Mouse (Mus musculus): ENCODE measurements at regions not wholly inside any gene's neighbourhood (a gene's known extent, or its start where the extent isn't known, plus 50 kb on each side); places are given as distances from the start of the nearest gene placed in this dataset.

GRCm38 (mm10) chr14:48739121-48739520 lies 65.5 kb upstream of the Otx2 start:
- H3K4me2 ChIP-seq (replicated peaks; ENCODE audit: low read depth, low read length), result no peak overlapping the region
- no peak overlapping the region for H3K9ac ChIP-seq (ENCODE audit: low read depth, low read length)
- WGBS, result 94% methylated on average over 4 of the region's 4 CpGs
- no peaks in the 10 kb centered on the region for H3K36me3 ChIP-seq (ENCODE audit: control insufficient read depth, insufficient read depth, low read length)
- DNase-seq (ENCODE audit: low spot score) (no peak), ATAC-seq (ENCODE audit: low FRiP score) (no peak)
- H3K27me3 ChIP-seq (ENCODE audit: control insufficient read depth, insufficient read depth, low read length), result no peaks in the 10 kb centered on the region
- H3K4me3 ChIP-seq (ENCODE audit: low read depth, low read length), result no peak overlapping the region
- no peaks in the 10 kb centered on the region for H3K4me1 ChIP-seq (replicated peaks; ENCODE audit: control insufficient read depth, insufficient read depth, low read length)
- no peak overlapping the region for H3K27ac ChIP-seq (ENCODE audit: low read depth, low read length)
- H3K9me3 ChIP-seq (ENCODE audit: control insufficient read depth, low read length), result no peaks in the 10 kb centered on the region

DNA sequence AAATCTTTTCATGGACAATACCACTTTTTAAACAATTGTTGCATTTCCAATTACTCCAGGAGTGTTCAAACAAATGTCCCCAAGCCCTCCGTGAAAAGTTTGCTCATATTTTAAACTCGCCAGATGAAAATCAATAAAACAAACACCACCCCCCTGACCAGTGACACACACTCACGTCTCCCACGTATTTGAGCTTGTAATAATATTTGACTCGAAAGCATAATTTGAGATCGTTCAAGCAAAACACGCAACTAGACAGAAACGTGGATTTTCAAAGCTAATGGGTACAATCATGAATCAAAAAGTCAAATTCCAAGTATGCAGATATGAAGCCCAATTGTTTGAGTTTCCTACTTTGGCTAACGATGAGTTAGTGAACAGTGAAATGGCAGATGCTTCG lies 65.0 kb upstream of the Otx2 start:
- Histone ChIP-seq H3K36me3 (ENCODE audit: control insufficient read depth, insufficient read depth, low read length) (no peaks in the 10 kb centered on the region), H3K4me3 (ENCODE audit: low read depth, low read length) (no peak overlapping the region), H3K9me3 (ENCODE audit: control insufficient read depth, low read length) (no peaks in the 10 kb centered on the region), H3K27me3 (ENCODE audit: control insufficient read depth, insufficient read depth, low read length) (no peaks in the 10 kb centered on the region), H3K9ac (ENCODE audit: low read depth, low read length) (no peak overlapping the region), H3K4me1 (replicated peaks; ENCODE audit: control insufficient read depth, insufficient read depth, low read length) (no peaks in the 10 kb centered on the region), H3K4me2 (replicated peaks; ENCODE audit: low read depth, low read length) (no peak overlapping the region), H3K27ac (ENCODE audit: low read depth, low read length) (no peak overlapping the region)
- ATAC-seq (ENCODE audit: low FRiP score) (no peak), DNase-seq (ENCODE audit: low spot score) (no peak)
- 76% methylated on average over 10 of the region's 10 CpGs for WGBS

DNA sequence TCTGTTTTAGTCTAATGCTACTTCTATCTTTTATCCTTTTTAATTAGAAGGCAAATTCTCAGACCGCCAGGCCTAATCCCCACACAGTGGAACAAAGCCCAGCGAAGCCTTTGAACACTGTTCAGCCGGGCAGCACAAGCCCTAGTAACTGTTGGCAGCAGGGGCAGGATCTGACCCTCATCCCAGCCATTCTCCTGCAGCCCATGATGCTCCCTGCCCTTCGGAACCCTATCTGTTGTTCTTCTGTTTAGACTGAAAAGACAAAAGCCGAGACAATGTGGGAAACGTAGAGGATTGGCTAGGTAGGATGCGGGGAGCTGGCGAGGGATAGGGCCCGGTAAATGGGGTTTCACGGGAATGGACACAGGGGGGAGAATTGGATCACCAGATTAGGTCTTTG lies 64.6 kb upstream of the Otx2 start:
- no peaks in the 10 kb centered on the region for H3K36me3 ChIP-seq (ENCODE audit: control insufficient read depth, insufficient read depth, low read length)
- WGBS, result 35% methylated on average over 10 of the region's 10 CpGs
- no peak for DNase-seq (ENCODE audit: low spot score)
- H3K27ac ChIP-seq (ENCODE audit: low read depth, low read length), result no peak overlapping the region
- H3K4me2 ChIP-seq (replicated peaks; ENCODE audit: low read depth, low read length), result no peak overlapping the region
- H3K4me1 ChIP-seq (replicated peaks; ENCODE audit: control insufficient read depth, insufficient read depth, low read length), result no peaks in the 10 kb centered on the region
- ATAC-seq (ENCODE audit: low FRiP score), result no peak
- no peaks in the 10 kb centered on the region for H3K9me3 ChIP-seq (ENCODE audit: control insufficient read depth, low read length)
- no peaks in the 10 kb centered on the region for H3K27me3 ChIP-seq (ENCODE audit: control insufficient read depth, insufficient read depth, low read length)
- H3K4me3 ChIP-seq (ENCODE audit: low read depth, low read length), result no peak overlapping the region
- no peak overlapping the region for H3K9ac ChIP-seq (ENCODE audit: low read depth, low read length)

DNA sequence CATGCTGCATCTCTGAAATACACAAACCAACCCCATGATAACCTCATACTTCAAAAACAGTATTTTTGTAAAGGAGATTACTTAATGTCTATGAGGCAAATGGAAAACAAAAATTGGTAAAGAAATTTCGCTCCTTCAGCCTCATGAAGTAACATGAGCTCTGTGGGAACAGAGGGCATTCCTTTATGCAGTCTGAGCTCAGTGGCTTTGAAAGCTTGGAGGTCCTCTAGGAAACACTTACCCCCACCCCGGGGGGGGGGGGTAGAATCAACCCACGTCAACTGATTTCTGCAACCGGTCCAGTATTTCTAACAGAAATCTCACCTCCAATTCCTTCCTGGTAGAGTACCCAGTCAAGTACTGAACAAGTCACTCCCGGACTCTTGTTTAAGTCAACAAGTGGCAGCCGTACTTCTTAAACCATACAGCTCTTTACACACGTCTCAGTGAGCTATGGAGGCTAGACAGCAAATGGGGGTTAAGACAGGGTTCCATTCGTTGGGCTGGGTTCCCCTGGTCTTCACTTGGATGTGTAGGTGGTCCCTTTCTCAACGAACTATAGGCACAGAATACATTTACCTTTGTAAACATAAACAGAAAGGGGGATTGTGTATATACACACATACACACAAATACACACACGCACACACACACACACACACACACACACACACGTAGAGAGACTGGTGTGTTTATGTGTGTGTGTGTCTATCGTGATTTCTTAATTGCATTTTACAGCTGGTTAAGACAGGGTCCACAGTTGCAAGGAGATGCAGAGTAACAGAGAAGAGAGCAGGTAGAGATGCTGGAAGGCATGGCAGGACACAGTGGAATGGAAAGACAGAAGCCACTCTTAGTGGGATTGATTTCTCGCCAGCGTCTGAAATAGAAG lies 63.6 kb upstream of the Otx2 start:
- no peak for ATAC-seq (ENCODE audit: low FRiP score)
- Histone ChIP-seq H3K36me3 (ENCODE audit: control insufficient read depth, insufficient read depth, low read length) (no peaks in the 10 kb centered on the region), H3K9me3 (ENCODE audit: control insufficient read depth, low read length) (no peaks in the 10 kb centered on the region), H3K27me3 (ENCODE audit: control insufficient read depth, insufficient read depth, low read length) (no peaks in the 10 kb centered on the region), H3K9ac (ENCODE audit: low read depth, low read length) (no peak overlapping the region), H3K4me3 (ENCODE audit: low read depth, low read length) (no peak overlapping the region), H3K4me1 (replicated peaks; ENCODE audit: control insufficient read depth, insufficient read depth, low read length) (no peaks in the 10 kb centered on the region), H3K4me2 (replicated peaks; ENCODE audit: low read depth, low read length) (no peak overlapping the region), H3K27ac (ENCODE audit: low read depth, low read length) (no peak overlapping the region)
- no peak for DNase-seq (ENCODE audit: low spot score)
- WGBS, result 64% methylated on average over 14 of the region's 14 CpGs

DNA sequence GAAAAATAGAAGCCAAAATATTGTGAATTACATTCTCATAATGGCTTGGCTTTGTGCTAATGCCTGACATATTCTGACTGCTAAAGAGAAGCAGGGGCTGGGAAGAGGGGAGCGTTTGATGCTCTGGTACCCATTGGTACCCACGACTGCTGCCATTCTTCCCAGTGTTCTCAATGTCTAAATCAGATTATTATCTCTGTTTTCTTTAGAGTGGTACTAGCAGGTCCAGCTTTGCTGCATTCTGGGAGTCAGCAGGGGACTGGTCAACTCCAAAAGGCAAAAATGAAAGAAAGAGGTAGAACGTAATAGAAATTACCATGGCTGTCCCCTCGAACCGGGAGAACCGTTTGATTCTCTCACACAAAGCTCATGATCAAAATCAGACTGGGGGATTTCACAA lies 62.6 kb upstream of the Otx2 start:
- DNase-seq (ENCODE audit: low spot score) (no peak), ATAC-seq (ENCODE audit: low FRiP score) (no peak)
- Histone ChIP-seq H3K27me3 (ENCODE audit: control insufficient read depth, insufficient read depth, low read length) (no peaks in the 10 kb centered on the region), H3K9me3 (ENCODE audit: control insufficient read depth, low read length) (no peaks in the 10 kb centered on the region), H3K9ac (ENCODE audit: low read depth, low read length) (no peak overlapping the region), H3K36me3 (ENCODE audit: control insufficient read depth, insufficient read depth, low read length) (no peaks in the 10 kb centered on the region), H3K4me1 (replicated peaks; ENCODE audit: control insufficient read depth, insufficient read depth, low read length) (no peaks in the 10 kb centered on the region), H3K4me2 (replicated peaks; ENCODE audit: low read depth, low read length) (no peak overlapping the region), H3K27ac (ENCODE audit: low read depth, low read length) (no peak overlapping the region), H3K4me3 (ENCODE audit: low read depth, low read length) (no peak overlapping the region)
- 67% methylated on average over 6 of the region's 6 CpGs for WGBS

- Histone ChIP-seq H3K4me3 (ENCODE audit: low read depth, low read length) (no peak overlapping the region), H3K36me3 (ENCODE audit: control insufficient read depth, insufficient read depth, low read length) (no peaks in the 10 kb centered on the region), H3K27me3 (ENCODE audit: control insufficient read depth, insufficient read depth, low read length) (no peaks in the 10 kb centered on the region), H3K9ac (ENCODE audit: low read depth, low read length) (no peak overlapping the region), H3K4me1 (replicated peaks; ENCODE audit: control insufficient read depth, insufficient read depth, low read length) (no peaks in the 10 kb centered on the region), H3K27ac (ENCODE audit: low read depth, low read length) (no peak overlapping the region), H3K4me2 (replicated peaks; ENCODE audit: low read depth, low read length) (no peak overlapping the region), H3K9me3 (ENCODE audit: control insufficient read depth, low read length) (no peaks in the 10 kb centered on the region)
- 75% methylated on average over 2 of the region's 2 CpGs for WGBS
- ATAC-seq (ENCODE audit: low FRiP score) (no peak), DNase-seq (ENCODE audit: low spot score) (no peak)
These were observed 56.4 kb upstream of the Otx2 start for GRCm38 (mm10) chr14:48729996-48730395.

Measured in hindbrain, embryonic 11.5 days (tissue).